Mouse (Mus musculus) G1E (cell line): ENCODE measurements around the gene Filip1.

Experiments used
- CTCF ChIP-seq: IDR thresholded peaks from 2 replicates; pipeline ENCODE4 v1.5.1; 2012; ENCODE audit warnings: low read depth, low read length, inconsistent platforms, mixed read lengths
- GATA1 ChIP-seq: IDR thresholded peaks from 2 replicates; pipeline ENCODE4 v1.6.1; 2012; ENCODE audit warnings: borderline replicate concordance, low read length, inconsistent platforms, mixed read lengths
- POLR2AphosphoS5 ChIP-seq: IDR thresholded peaks from 2 replicates; pipeline ENCODE4 v1.6.1; 2012; ENCODE audit warnings: low read depth, low read length, inconsistent platforms; ENCODE audit not compliant: insufficient replicate concordance

- TF ChIP-seq GATA1, result no peak
- no peak for TF ChIP-seq CTCF
- TF ChIP-seq POLR2AphosphoS5, result no peak
Observed at GRCm38 (mm10) chr9:79965600-79966392, 46.9 kb downstream of the Filip1 start.
